In the genomic region with DNA sequence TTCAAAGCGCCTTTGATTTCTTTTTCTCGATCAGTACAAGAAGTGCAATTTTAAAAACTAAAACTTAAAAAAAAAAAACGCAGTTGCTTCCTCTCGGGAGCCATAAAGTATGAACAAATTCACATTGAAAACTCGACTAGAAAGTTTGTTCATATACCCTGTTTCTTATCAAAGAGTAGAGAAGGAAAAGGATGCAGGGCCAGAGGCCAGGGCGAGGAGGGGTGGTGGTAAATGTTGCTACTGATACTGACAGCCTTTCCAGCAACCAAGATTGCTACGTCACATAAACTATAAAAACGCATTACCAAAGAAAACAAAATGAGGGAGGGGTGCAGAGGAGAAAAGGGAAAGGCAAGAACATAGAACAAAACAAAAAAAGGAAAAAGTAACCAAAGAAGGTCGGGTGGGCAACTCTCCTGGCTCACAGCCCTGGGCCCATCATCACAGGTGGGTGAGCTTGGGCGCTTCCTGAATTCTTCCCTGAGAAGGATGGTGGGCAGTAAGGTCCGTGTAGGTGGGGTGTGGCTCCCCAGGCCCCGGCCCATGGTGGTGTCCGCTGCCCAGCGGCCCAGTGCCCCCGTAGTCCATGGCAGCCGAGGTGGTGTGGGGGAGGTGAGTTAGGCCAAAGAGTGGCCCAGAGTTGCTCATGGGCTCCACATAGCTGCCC, we compare ENCODE assay signal across 12 mouse cellular contexts. TPM values are rescaled to one million over a fixed set of nuclear protein-coding genes. Genes with fewer than 3 reads are reported as not detected.
DNase-seq lines count a peak whose midpoint lies in the region; ATAC-seq and TF ChIP-seq lines count a peak whose summit lies in the region.
"Had no signal": no experiment of that assay in that cellular context is flagged by ENCODE, and none has a peak within 500 bp of the region (broad histone marks: within the 10 kb centered on the region; RNA-seq: fewer than 3 reads in every experiment).

No protein-coding gene starts in this region.

- no peaks in the 10 kb centered on the region for H3K36me3 ChIP-seq in heart, embryonic 16.5 days (ENCODE audit: control insufficient read depth, insufficient read depth)
- H3K36me3 ChIP-seq in hindbrain, embryonic 16.5 days (ENCODE audit: control insufficient read depth, insufficient read depth, low read length) = no peaks in the 10 kb centered on the region
- H3K36me3 ChIP-seq: forebrain, embryonic 10.5 days had no signal

- no peak for TF ChIP-seq CTCF in brain, embryonic 14.5 days (IDR thresholded peaks at IDR 0.05; ENCODE audit: borderline replicate concordance, extremely low read depth, insufficient read depth, insufficient read length)

- intact Hi-C loops in heart, postnatal 36 days (cut with DNase I) = loop anchor here (5.0 kb wide), 1 partner anchor 997 kb away; no protein-coding TSS in a partner anchor

- no peaks in the 10 kb centered on the region for H3K9me3 ChIP-seq in heart, embryonic 16.5 days (replicated peaks; ENCODE audit: control insufficient read depth, low read length)
- H3K9me3 ChIP-seq in hindbrain, embryonic 16.5 days (ENCODE audit: control insufficient read depth, low read length) = no peaks in the 10 kb centered on the region
- H3K9me3 ChIP-seq: forebrain, embryonic 10.5 days had no signal

- no peak overlapping the region for H3K9ac ChIP-seq in heart, embryonic 16.5 days (ENCODE audit: low read length)
- peak overlapping the region; percentile 64 for H3K9ac ChIP-seq in hindbrain, embryonic 16.5 days (ENCODE audit: low read depth, low read length)

- H3K4me2 ChIP-seq in heart, embryonic 16.5 days (ENCODE audit: low read depth, low read length) = peak overlapping the region; percentile 53; the same call in 1 of the 2 replicates
- H3K4me2 ChIP-seq in hindbrain, embryonic 16.5 days (ENCODE audit: low read length) = peak overlapping the region; percentile 39

- no peak overlapping the region for H3K4me3 ChIP-seq in heart, embryonic 16.5 days (ENCODE audit: low read length)
- H3K4me3 ChIP-seq in hindbrain, embryonic 16.5 days (ENCODE audit: low read length) = peak overlapping the region; percentile 10
- H3K4me3 ChIP-seq: forebrain, embryonic 10.5 days had no signal

- peaks cover 83% of the 10 kb centered on the region for H3K27me3 ChIP-seq in heart, embryonic 16.5 days (ENCODE audit: control insufficient read depth, insufficient read depth, low read length)
- H3K27me3 ChIP-seq in hindbrain, embryonic 16.5 days (replicated peaks; ENCODE audit: control insufficient read depth, insufficient read depth, low read length) = peaks cover 16% of the 10 kb centered on the region

- WGBS in heart, embryonic 16.5 days = 16% methylated on average over 16 of the region's 16 CpGs
- 6% methylated on average over 16 of the region's 16 CpGs for WGBS in hindbrain, embryonic 16.5 days

- no peak for ATAC-seq in heart, embryonic 16.5 days (replicated peaks; ENCODE audit: extremely low read depth, insufficient read depth, low FRiP score)
- no peak for ATAC-seq in hindbrain, embryonic 16.5 days
- ATAC-seq in granulocyte monocyte progenitor cell, adult 5-6 weeks (replicated peaks; ENCODE audit: poor library complexity, severe bottlenecking) = no peak
- ATAC-seq: CD4-positive, CD25-positive, alpha-beta regulatory T cell, adult 4 months had no signal

- H3K27ac ChIP-seq in heart, embryonic 16.5 days (ENCODE audit: low read length) = peak overlapping the region; percentile 55; the same call in 1 of the 2 replicates
- H3K27ac ChIP-seq in hindbrain, embryonic 16.5 days (ENCODE audit: low read depth, low read length) = peak overlapping the region; percentile 91
- H3K27ac ChIP-seq: forebrain, embryonic 10.5 days had no signal

- H3K4me1 ChIP-seq in heart, embryonic 16.5 days (ENCODE audit: control insufficient read depth, insufficient read depth, low read length) = peaks cover 2% of the 10 kb centered on the region; the same call in 1 of the 2 replicates
- peaks cover 8% of the 10 kb centered on the region for H3K4me1 ChIP-seq in hindbrain, embryonic 16.5 days (ENCODE audit: control insufficient read depth, insufficient read depth, low read depth, low read length)

- TF ChIP-seq POLR2A in brain, embryonic 14.5 days (IDR thresholded peaks at IDR 0.05; ENCODE audit: borderline replicate concordance, extremely low read depth, insufficient read depth, insufficient read length, poor library complexity, severe bottlenecking) = no peak

- DNase-seq in heart, postnatal 36 days = no peak
- peak; percentile 23 for DNase-seq in brain, embryonic 14.5 days (ENCODE audit: low read depth)
- peak; percentile 74 for DNase-seq in neural tube, embryonic 10.5 days (ENCODE audit: extremely low spot score, low spot score)
- no peak for DNase-seq in urinary bladder, postnatal 25 days (ENCODE audit: low spot score)
- DNase-seq in frontal cortex, postnatal 25 days (ENCODE audit: low spot score in 2 of 2) = no peak

RNA-seq across cellular contexts. Expression of a gene that starts 5.0 kb away (rescaled TPM):
- polyA plus RNA-seq in heart, embryonic 16.5 days (2015; fragmentation: Nextera tagmentation; extraction: Ambion mirVana) = 1.5 and 2.0 TPM in 2 replicates
- total RNA-seq in heart, postnatal 36 days (2021) = under 1 TPM in 1 of 2 experiments, not detected in 1; 0.62 TPM
- polyA plus RNA-seq in brain, embryonic 14.5 days (2012; rRNA removed) = 3.2 and 14.2 TPM in 2 replicates
- polyA plus RNA-seq in hindbrain, embryonic 16.5 days (2015; fragmentation: Nextera tagmentation; extraction: Ambion mirVana) = 20.3 and 22.5 TPM in 2 replicates
- 0.53 TPM in 1 of 2 replicates, not detected in the other for total RNA-seq in granulocyte monocyte progenitor cell, adult 5-6 weeks (2014; fragmentation: Nextera tagmentation)
- not detected in 2 replicates for total RNA-seq in granulocyte monocyte progenitor cell, adult 5-6 weeks (2017)
- total RNA-seq: neutrophil, adult 5-6 weeks had no signal
- polyA plus RNA-seq: CD4-positive, CD25-positive, alpha-beta regulatory T cell, adult 4 months; forebrain, embryonic 10.5 days had no signal

RNA-seq across cellular contexts. Expression of a gene that starts 7.7 kb away (rescaled TPM):
- 0.13 and 0.32 TPM in 2 replicates for polyA plus RNA-seq in heart, embryonic 16.5 days (2015; fragmentation: Nextera tagmentation; extraction: Ambion mirVana)
- under 1 TPM in 1 of 2 experiments, not detected in 1; 0.08 TPM for total RNA-seq in heart, postnatal 36 days (2021)
- 0.10 and 0.67 TPM in 2 replicates for polyA plus RNA-seq in brain, embryonic 14.5 days (2012; rRNA removed)
- polyA plus RNA-seq in hindbrain, embryonic 16.5 days (2015; fragmentation: Nextera tagmentation; extraction: Ambion mirVana) = 3.4 and 3.6 TPM in 2 replicates
- total RNA-seq in granulocyte monocyte progenitor cell, adult 5-6 weeks (2014; fragmentation: Nextera tagmentation) = not detected in 2 replicates
- not detected in 2 replicates for total RNA-seq in granulocyte monocyte progenitor cell, adult 5-6 weeks (2017)
- total RNA-seq: neutrophil, adult 5-6 weeks had no signal
- polyA plus RNA-seq: CD4-positive, CD25-positive, alpha-beta regulatory T cell, adult 4 months; forebrain, embryonic 10.5 days; spleen, adult 2 months had no signal

RNA-seq across cellular contexts. Expression of a gene that starts 11.5 kb away (rescaled TPM):
- 0.44 and 0.68 TPM in 2 replicates for polyA plus RNA-seq in heart, embryonic 16.5 days (2015; fragmentation: Nextera tagmentation; extraction: Ambion mirVana)
- total RNA-seq in heart, postnatal 36 days (2021) = under 1 TPM; 0.14 to 0.24 TPM
- polyA plus RNA-seq in brain, embryonic 14.5 days (2012; rRNA removed) = 0.39 and 1.2 TPM in 2 replicates
- polyA plus RNA-seq in hindbrain, embryonic 16.5 days (2015; fragmentation: Nextera tagmentation; extraction: Ambion mirVana) = 1.8 and 2.0 TPM in 2 replicates
- total RNA-seq in granulocyte monocyte progenitor cell, adult 5-6 weeks (2014; fragmentation: Nextera tagmentation) = 0.43 TPM in 1 of 2 replicates, not detected in the other
- total RNA-seq in granulocyte monocyte progenitor cell, adult 5-6 weeks (2017) = 0.46 TPM in 1 of 2 replicates, not detected in the other
- total RNA-seq: neutrophil, adult 5-6 weeks had no signal
- polyA plus RNA-seq: CD4-positive, CD25-positive, alpha-beta regulatory T cell, adult 4 months; forebrain, embryonic 10.5 days had no signal

RNA-seq across cellular contexts. Expression of a gene that starts 21.9 kb away (rescaled TPM):
- polyA plus RNA-seq in heart, embryonic 16.5 days (2015; fragmentation: Nextera tagmentation; extraction: Ambion mirVana) = 0.54 TPM in 1 of 2 replicates, not detected in the other
- under 1 TPM; 0.43 to 0.67 TPM for total RNA-seq in heart, postnatal 36 days (2021)
- polyA plus RNA-seq in brain, embryonic 14.5 days (2012; rRNA removed) = 1.9 and 16.4 TPM in 2 replicates
- polyA plus RNA-seq in hindbrain, embryonic 16.5 days (2015; fragmentation: Nextera tagmentation; extraction: Ambion mirVana) = 5.6 and 8.8 TPM in 2 replicates
- 0.15 and 1.5 TPM in 2 replicates for total RNA-seq in granulocyte monocyte progenitor cell, adult 5-6 weeks (2014; fragmentation: Nextera tagmentation)
- total RNA-seq in granulocyte monocyte progenitor cell, adult 5-6 weeks (2017) = 0.17 and 0.41 TPM in 2 replicates
- total RNA-seq: neutrophil, adult 5-6 weeks had no signal
- polyA plus RNA-seq: CD4-positive, CD25-positive, alpha-beta regulatory T cell, adult 4 months; forebrain, embryonic 10.5 days had no signal

RNA-seq across cellular contexts. Expression of a gene that starts 34.8 kb away (rescaled TPM):
- polyA plus RNA-seq in heart, embryonic 16.5 days (2015; fragmentation: Nextera tagmentation; extraction: Ambion mirVana) = 1.3 and 3.3 TPM in 2 replicates
- total RNA-seq in heart, postnatal 36 days (2021) = under 1 TPM; 0.62 to 0.72 TPM
- 5.0 and 47.1 TPM in 2 replicates for polyA plus RNA-seq in brain, embryonic 14.5 days (2012; rRNA removed)
- polyA plus RNA-seq in hindbrain, embryonic 16.5 days (2015; fragmentation: Nextera tagmentation; extraction: Ambion mirVana) = 85.9 and 106 TPM in 2 replicates
- total RNA-seq in granulocyte monocyte progenitor cell, adult 5-6 weeks (2014; fragmentation: Nextera tagmentation) = 2.3 and 2.8 TPM in 2 replicates
- total RNA-seq in granulocyte monocyte progenitor cell, adult 5-6 weeks (2017) = 0.36 and 0.43 TPM in 2 replicates
- total RNA-seq: neutrophil, adult 5-6 weeks had no signal
- polyA plus RNA-seq: CD4-positive, CD25-positive, alpha-beta regulatory T cell, adult 4 months; forebrain, embryonic 10.5 days had no signal

Comparison
In these comparisons a context has a peak if more than half of its experiments do, and no peak if none do; other contexts are left out.
1. DNase-seq: peak in brain, embryonic 14.5 days (single experiment) and neural tube, embryonic 10.5 days (single experiment); none in heart, postnatal 36 days (0 of 2), urinary bladder, postnatal 25 days (single experiment) and frontal cortex, postnatal 25 days (0 of 2).